Mouse (Mus musculus) ZHBTc4 (cell line): ENCODE results near the gene 4930432K21Rik.
A peak's percentile ranks its signal among the peaks of the same experiment; 100 is the strongest.

ENCODE experiments used
- DNase-seq: peaks from one replicate; pipeline ENCODE4 v3.0.0-alpha.2; 2011; ENCODE audit warnings: low read depth, low spot score

Gene 4930432K21Rik

GRCm38 (mm10) chr8:84206666-84207065 lies 58.8 kb downstream of the 4930432K21Rik start:
- peak; percentile 61 for DNase-seq

DNA sequence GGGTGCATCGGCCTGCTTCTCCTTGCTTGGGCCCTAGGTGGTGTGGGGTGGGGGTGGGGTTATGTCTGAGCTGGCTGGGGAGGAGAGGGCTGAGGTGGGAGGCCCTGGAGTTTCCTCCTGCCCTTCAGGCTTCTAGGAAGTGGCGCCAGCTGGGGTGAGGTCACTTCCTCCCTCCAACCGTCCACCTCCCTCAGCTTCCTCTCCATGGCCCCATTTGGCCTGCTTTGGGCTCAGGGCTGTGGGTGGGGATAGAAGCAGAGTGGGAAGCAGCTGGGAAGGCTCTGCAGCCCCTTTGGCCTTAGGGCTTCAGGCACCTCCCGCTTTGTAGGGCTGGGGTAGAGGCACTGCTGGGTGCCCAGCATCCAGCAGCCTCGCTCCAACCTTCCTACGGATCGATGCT lies 60.0 kb downstream of the 4930432K21Rik start:
- DNase-seq = no peak

DNA sequence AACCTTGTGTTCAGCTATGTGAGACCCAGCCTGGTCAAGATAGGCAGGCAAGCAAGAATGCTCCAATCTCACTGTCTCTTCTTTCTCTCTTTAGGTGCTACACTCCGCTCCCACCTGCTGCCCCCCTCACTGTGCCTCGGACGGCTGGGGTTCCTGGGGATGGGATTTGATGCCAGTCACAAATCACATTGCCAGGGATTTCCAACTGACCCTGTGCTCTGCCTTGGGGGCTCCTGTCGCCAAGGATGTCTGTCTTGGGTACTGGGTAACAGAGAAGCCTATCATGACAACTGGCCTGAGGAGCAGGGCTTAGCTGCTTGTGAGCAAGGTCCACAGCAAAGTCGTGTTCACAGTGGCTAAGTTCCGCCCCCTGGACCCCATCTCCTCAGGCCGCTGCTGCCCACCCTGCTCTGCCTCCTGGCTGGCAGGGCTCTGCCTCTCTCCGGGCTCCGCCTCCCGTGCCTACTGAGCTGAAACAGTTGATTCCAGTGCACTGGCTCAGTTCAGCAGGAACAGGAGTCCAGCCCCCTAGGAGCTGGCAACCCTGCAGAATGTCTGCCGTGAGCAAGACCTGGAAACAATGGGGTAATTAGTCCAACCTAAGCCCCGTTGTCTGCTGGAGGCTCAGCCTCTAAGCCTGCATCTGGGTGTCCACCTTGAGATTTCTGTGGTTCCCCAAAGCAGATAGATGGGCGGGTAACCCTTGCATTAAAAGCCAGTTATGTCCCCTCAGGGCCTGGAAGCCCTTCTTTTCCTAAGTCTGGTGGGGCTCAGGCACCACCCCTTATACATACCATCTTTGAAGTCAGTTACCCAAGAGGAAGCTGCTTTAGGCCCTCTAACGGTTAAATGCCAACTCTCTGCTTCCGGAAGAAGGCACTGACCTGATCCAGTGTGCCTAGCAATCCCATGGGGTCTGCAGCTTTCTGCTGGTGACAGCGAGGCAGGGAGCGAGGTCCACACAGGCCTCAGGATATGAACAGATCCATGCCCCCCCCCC lies 60.9 kb downstream of the 4930432K21Rik start:
- no peak for DNase-seq

GRCm38 (mm10) chr8:84210167-84210791 lies 62.5 kb downstream of the 4930432K21Rik start:
- peak; percentile 83 for DNase-seq

DNA sequence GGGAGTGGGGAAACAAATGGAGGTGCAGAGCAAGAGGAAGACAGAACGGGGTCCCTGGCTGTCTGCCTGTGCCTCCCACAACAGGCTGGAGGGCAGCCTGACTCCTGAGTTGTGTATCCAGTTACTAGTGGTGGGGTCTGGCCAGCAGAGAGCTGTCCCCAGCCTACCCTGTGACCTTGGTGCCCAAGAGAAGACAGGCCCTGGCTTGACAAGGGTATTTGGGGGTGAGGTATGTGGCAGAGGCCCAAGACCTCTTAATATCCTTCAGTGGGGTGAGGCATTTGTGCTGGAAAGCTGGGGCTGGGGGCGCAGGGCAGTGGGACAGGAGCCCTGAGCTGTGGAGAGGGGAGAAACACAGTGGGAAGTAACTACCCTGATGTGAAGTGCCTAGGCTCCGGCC lies 63.4 kb downstream of the 4930432K21Rik start:
- no peak for DNase-seq

DNA sequence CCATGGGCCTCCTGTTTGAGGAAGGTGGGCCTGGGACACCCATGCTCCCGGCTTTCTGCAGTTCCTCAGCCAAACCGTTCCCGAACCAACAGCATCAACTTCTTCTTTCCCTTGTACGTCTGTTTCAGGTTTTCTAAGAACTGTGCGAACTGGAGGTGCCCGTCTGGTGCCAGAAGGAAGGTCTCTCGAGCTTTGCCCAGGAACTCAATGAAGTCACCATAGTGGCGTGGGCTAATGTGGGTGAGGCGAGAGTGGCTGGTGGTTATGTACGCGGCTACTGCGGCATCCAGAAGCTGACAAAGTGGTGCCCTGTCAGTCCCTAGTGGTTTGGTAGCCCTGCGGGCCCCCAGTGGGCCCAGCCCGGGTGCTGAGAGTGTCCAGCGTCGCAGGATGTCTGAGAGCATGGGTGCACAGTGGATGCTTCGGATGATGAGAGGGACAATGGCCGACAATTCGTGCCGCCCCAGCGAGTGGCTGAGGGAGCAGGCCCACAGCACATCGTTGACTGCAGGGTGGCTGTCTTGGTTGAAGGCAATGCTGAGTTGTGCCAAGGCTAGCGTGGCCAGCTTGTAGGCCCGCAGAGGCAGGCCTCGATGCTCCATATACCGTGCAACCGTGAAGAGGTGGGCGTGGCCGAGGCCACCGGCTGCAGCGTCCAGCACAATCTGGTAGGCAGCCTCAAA lies 64.2 kb downstream of the 4930432K21Rik start:
- no peak for DNase-seq

- DNase-seq = no peak
These were observed 65.5 kb downstream of the 4930432K21Rik start for GRCm38 (mm10) chr8:84213277-84213676.

DNA sequence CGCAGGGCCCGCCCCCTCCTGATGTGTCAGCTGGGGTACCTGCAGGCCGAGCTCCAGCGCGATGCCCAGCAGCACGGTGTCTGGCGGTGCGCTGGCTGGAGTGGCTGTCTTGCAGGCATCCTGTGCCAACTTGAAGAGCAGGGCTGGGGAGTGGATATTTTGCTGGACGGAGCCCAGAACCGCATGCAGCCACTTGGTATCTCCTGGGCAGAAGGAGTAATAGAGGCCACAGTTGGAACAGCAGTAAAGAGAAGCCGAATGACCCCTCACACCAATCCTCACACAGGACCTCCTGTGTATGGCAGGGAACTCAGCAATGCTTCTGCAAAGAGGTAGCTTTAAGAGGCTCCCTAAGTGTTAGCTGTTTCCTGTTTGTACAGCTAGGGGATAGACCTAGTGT lies 69.4 kb downstream of the 4930432K21Rik start:
- DNase-seq = no peak

DNA sequence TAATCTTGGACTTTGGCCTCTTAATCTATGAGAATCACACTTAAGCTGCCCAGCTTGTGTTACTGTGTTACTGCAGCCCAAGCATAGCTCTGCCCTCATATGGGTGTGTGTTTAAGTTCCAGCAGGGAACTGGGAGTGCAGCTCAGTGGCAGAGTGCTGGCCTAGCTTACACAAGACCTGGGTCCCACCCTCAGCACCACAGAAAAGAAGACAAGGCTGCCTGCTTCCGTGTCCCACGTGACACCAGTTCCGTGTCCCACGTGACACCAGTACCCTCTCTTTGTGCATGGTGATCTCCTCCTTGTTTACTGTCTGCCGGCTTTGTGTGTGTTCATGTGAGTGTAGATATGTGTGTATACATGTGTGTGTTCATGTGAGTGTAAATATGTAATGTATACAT lies 70.3 kb downstream of the 4930432K21Rik start:
- DNase-seq = no peak

- no peak for DNase-seq
These were observed 72.3 kb downstream of the 4930432K21Rik start for GRCm38 (mm10) chr8:84220105-84220504.
